Mouse (Mus musculus) liver, adult 2 months (tissue): ENCODE results near the gene Actr1b.

Experiments used
- CTCF ChIP-seq: fragments of 200-500 bp; IDR thresholded peaks from 2 replicates; pipeline ENCODE4 v1.5.1; 2011; ENCODE audit warnings: low read depth, low read length, control low read depth
- POLR2A ChIP-seq: fragments of 200-500 bp; IDR thresholded peaks from 2 replicates; pipeline ENCODE4 v1.6.1; 2011; ENCODE audit warnings: low read length, control low read depth; ENCODE audit not compliant: insufficient read depth; ENCODE audit errors: extremely low read depth

DNA sequence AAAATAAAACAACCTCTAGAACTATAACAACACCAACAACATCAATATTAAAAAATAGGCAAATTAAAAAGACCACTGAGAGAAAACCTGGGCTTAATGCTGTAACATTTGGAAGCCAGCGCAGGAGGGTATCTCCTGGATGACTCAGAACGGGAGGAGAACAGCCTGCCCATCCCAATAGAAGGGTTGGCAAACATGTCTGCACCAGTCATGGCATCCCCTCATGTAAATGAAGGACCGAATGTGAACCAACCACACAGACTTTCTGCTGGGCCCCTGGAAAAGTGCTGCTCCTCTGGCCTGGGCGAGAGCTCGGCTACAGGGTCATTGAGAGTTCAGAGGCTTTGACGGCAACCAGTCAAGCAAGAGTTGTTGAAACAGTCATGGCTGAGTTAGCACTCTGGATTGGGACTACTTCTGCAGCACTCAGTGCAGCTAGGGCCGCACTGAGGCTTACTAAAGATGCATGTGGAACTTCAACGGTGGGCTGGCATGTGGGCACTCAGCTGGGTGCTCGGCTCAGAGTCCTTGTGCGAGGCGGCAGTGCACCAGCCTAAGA, 49.0 kb downstream of the Actr1b start:
- TF ChIP-seq CTCF (no peak), POLR2A (no peak)
